Mouse (Mus musculus): ENCODE data around the gene Gatm.

Gatm gene

GRCm38 (mm10) chr2:122610746-122611653 is at the start of gene Gatm:
Gatm (minus strand) TSS chr2:122611303.
- peak; percentile 71 for DNase-seq (ENCODE audit: extremely low spot score, low spot score)

- no peak for DNase-seq (ENCODE audit: extremely low spot score, low spot score)
Measured at GRCm38 (mm10) chr2:122659825-122660224, 48.7 kb upstream of the Gatm start.

DNA sequence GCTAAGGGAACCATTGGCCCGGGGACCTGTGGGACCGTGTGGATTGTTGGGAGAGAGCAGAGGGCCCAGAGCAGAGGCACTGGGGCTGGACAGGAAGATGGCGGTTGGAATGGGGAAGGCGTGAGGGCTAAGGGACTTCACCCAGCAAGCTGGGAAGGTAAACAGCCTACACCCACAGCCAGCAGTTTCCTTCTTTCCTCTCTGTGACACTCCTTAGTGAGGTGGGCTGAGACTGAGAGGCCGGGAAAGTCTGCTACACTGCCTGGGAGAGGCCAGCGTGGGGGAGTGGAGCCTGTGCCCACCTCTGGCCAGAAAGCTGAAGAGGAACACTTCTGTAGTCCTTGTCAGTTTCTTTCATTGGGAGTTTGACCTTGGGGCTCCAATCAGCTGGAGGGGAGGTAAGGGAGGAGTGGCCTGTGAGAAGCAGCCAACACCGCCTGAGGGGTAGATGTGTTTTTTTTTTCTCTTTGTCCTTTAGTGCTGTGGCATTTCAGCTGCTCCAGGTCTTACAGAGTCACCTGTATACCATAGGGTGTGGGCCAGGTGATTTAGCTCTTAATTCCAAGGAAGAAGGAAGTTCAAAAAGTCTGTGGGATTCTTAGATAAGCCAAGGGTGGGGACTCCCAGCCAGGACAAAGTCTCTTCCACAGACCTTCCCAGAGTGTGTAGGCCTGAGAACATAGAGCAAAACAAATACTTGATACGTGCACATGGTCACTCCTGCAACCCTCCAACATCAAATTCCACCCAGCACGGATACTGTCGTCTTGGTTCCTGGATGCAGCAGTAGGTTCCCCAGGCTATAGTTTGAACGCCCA is 46.8 kb upstream of the Gatm start:
- DNase-seq (ENCODE audit: extremely low spot score, low spot score): no peak

- no peak for DNase-seq (ENCODE audit: extremely low spot score, low spot score)
Measured at GRCm38 (mm10) chr2:122656767-122657166, 45.7 kb upstream of the Gatm start.

DNA sequence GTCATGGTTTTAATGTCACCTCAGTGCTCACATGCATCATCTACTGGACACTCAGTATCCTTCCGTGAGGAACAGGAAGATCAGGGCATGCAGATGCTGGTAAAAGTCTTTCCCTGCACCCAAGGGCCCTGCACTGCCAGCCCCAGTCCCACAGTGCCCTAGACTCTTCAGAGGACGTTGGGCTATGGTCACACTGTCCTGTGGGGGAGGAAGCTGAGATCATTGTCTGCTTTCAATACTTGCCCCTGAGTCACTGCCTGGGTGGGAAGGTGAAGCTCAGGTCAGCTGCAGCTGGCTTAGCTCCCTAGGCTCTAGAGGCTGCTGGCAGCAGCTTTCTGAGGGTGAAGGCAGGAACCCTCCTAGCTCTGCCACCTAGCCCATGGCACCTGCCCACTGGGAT is 44.9 kb upstream of the Gatm start:
- no peak for DNase-seq (ENCODE audit: extremely low spot score, low spot score)

DNA sequence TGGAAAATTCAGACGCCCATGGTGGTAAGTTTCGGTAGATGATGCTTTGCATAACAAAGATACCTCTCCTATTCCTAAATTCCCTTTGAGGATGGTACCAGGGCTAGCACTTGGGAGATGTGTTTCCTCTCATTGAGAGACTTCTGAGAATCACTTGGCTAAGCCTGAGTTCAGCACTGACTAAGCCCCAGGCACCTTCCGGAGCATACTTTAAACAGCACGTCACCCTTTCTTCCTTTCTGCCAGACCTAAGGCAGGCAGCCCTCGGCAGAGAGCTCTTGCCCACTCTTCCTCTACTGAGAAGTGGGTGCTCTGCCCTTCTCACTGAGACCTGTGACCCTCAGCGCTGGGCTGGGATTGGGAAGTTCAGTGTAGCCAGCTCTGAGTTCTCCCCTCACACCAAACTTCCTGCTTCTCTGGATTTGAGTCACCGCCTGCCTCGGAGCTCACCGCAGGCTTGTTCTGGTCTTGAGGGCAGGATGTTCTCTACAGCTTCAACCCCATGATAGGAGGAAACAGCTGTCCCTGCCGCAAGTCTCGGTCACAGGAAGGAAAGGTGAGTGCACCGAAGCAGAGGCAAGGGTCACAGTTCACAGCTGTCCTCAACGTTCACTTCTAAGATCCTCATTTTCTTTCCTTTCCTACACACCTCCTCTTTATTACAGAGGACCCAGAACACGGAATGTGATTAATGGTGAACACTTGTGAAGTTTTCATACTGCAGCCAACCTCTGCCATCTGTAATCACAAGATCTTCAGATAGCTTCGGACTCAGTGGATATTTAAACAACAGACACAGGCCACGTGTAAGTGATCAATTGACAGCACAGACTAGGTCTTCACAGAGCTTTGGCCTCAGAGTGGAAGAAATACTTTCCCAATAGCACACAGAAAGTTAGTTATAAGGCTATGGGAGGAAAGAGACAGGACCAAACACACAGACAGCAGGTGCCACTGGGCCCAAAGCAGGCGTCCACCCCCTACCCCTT is 41.3 kb upstream of the Gatm start:
- DNase-seq (ENCODE audit: extremely low spot score, low spot score): no peak

DNA sequence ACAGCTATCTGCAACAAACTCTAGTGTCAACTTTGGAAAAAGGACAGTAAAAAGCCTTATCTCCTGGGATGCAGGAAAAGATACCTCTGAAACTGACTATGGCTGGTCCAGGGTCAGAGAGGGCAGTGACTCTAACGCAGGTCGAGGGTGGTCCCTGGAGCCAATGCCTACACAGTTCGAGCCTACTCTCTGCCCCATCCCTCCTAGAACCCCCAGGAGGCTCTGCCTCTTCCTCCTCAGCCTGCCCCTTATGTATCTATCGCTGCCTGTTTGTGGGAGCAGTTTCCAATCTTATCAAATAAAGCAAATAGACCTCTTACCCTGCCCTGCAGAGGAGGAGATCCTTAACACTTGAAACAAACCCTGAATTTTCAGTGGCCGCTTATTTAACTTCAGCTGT is 27.6 kb upstream of the Gatm start:
- no peak for DNase-seq (ENCODE audit: extremely low spot score, low spot score)

GRCm38 (mm10) chr2:122638029-122638428 is 26.9 kb upstream of the Gatm start:
- no peak for DNase-seq (ENCODE audit: extremely low spot score, low spot score)

- peak; percentile 81 for DNase-seq (ENCODE audit: extremely low spot score, low spot score)
Measured at GRCm38 (mm10) chr2:122637526-122637997, 26.5 kb upstream of the Gatm start.

- DNase-seq (ENCODE audit: extremely low spot score, low spot score): no peak
Measured at GRCm38 (mm10) chr2:122636686-122637085, 25.6 kb upstream of the Gatm start, which contains the start of gene AA467197. AA467197 (plus strand) TSS chr2:122636986.

- DNase-seq (ENCODE audit: extremely low spot score, low spot score): peak; percentile 62
Measured at GRCm38 (mm10) chr2:122631226-122631801, 20.2 kb upstream of the Gatm start.

- DNase-seq (ENCODE audit: extremely low spot score, low spot score): peak; percentile 86
Measured at GRCm38 (mm10) chr2:122630465-122631225, 19.5 kb upstream of the Gatm start.

DNA sequence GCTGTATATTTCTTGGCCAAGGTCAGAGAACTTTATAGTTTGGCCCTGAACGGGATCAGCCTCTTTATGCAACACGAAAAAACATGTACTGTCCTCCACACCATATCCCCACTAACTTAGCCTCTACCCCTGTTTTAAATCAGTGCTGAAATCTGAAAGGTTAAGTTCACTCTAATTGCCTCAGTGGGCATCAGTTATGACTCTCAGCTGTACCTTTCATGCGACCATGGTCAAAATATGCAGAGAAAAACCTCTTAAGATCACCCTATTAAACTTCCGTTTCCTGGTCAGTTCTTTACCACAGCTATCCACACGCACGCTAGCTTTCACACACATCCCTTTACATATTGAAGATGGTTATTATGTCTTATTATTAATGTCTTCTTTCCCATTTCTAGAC is 18.8 kb upstream of the Gatm start:
- DNase-seq (ENCODE audit: extremely low spot score, low spot score): no peak

DNA sequence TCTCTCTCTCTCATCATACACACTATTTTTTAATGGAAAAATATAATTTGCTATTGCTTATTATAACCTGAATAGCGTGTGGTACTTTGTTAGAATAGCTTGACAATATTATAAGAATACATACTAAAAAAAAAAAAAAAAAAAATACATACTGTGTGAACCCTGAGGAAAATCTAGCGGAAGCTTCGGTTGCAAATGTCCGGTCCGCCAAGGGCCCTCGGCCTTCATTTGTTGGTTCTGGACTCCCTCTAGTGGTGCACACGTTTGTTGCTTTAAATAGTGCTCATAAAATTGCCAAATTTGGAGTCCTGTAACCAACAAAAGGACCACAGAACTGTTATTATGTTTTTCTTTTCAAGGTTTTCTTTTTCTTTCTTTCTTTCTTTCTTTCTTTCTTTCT is 17.9 kb upstream of the Gatm start:
- DNase-seq (ENCODE audit: extremely low spot score, low spot score): peak; percentile 66

DNA sequence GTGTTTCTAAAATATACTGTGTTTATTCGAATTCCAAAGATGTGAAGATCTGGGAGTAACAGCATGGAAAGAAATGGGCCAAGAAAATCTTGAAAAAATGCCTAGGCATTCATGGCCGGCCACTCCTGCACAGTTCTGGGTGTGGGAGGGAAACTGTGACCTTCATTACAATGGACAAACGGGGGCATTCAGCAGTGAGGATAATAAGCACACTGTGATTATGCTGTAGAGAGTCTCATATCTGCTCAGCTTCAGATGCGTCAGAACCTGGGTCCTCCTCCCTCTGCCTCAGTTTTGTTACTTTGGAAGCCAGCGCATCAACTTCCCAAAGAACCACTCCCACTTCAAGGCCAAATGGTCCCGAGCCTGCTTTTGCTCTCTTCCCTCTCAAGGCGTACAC is 14.8 kb upstream of the Gatm start:
- no peak for DNase-seq (ENCODE audit: extremely low spot score, low spot score)

- DNase-seq (ENCODE audit: extremely low spot score, low spot score): no peak
Measured at GRCm38 (mm10) chr2:122621337-122622110, 10.4 kb upstream of the Gatm start.

DNA sequence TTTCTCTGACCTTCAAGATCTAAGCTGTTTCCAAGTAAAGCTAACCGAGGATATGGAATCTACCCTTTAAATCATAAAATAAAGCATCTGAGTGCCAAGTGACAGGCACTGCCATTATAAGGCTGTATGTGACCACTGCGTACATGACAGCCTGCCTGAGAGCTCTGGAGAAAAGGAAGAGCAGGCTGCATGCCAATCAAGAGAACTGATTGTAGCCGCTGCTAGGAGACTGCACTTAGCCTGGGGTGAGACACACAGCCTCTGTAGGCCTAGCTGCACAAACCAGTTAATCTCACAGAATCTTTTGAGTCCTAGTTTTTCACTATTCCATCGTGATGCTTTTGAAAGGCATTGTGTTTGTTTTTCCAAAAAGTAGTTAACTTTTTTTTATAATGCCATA is 7.6 kb upstream of the Gatm start:
- no peak for DNase-seq (ENCODE audit: extremely low spot score, low spot score)

- DNase-seq (ENCODE audit: extremely low spot score, low spot score): no peak
Measured at GRCm38 (mm10) chr2:122617792-122618191, 6.7 kb upstream of the Gatm start.

- DNase-seq (ENCODE audit: extremely low spot score, low spot score): no peak
Measured at GRCm38 (mm10) chr2:122616237-122616636, 5.1 kb upstream of the Gatm start.

Measured in neural tube, embryonic 10.5 days (tissue).